Mouse (Mus musculus) cerebellum, adult 2 months (tissue): ENCODE results near the gene Adcy10.

ENCODE experiments used
- CTCF ChIP-seq: fragments of 200-500 bp; IDR thresholded peaks from 2 replicates; pipeline ENCODE4 v1.5.1; 2011; ENCODE audit warnings: low read depth, mild to moderate bottlenecking, control low read depth, low read length, moderate library complexity, borderline replicate concordance; ENCODE audit not compliant: insufficient read depth
- POLR2A ChIP-seq: fragments of 200-500 bp; IDR thresholded peaks from 2 replicates; pipeline ENCODE4 v1.6.1; 2011; ENCODE audit warnings: low read length, control low read depth, borderline replicate concordance; ENCODE audit not compliant: insufficient read depth

GRCm38 (mm10) chr1:165559073-165559472 lies 74.1 kb downstream of the Adcy10 start:
- TF ChIP-seq CTCF (no peak), POLR2A (no peak)
